Mouse (Mus musculus) MEL (cell line): ENCODE measurements around the gene Osbpl11. TPM values are rescaled to one million over a fixed set of nuclear protein-coding genes. Genes with fewer than 3 reads are reported as not detected.
A peak's percentile ranks its signal among the peaks of the same experiment; 100 is the strongest.

Experiments used
- DNase-seq: peaks from one replicate; pipeline ENCODE4 v3.0.0; 2011; ENCODE audit warnings: low read depth, low spot score
- H3K27ac ChIP-seq: 2 replicates; pipeline ENCODE4 v1.5.1; 2012; ENCODE audit warnings: low read depth, mild to moderate bottlenecking, control low read depth, low read length, moderate library complexity; ENCODE audit not compliant: control insufficient read depth
- H3K27me3 ChIP-seq, 2 experiments: fragments of 150-350 bp in 1 of 2; sonication (generic) in 1 of 2; 2 replicates each; pipeline ENCODE4 v1.6.1; 2012; ENCODE audit warnings: low read length in 2 of 2, mild to moderate bottlenecking in 2 of 2, improper control_type of control experiment in 1 of 2, moderate library complexity in 1 of 2; ENCODE audit not compliant: insufficient read depth in 2 of 2, control insufficient read depth in 1 of 2
- H3K36me3 ChIP-seq, 2 experiments: 2 replicates each; pipeline ENCODE4 v1.6.1; 2012 to 2014; ENCODE audit warnings: low read length in 2 of 2, improper control_type of control experiment in 1 of 2, inconsistent platforms in 1 of 2, mild to moderate bottlenecking in 1 of 2; ENCODE audit not compliant: insufficient read depth in 2 of 2, control insufficient read depth in 1 of 2
- H3K4me1 ChIP-seq, 2 experiments: fragments of 150-350 bp in 1 of 2; sonication (generic) in 1 of 2; 2 replicates each; pipeline ENCODE4 v1.6.1; 2012; ENCODE audit warnings: low read length in 2 of 2, improper control_type of control experiment in 1 of 2, mild to moderate bottlenecking in 1 of 2; ENCODE audit not compliant: insufficient read depth in 2 of 2, control insufficient read depth in 1 of 2
- H3K4me3 ChIP-seq, 2 experiments: fragments of 150-350 bp in 1 of 2; sonication (generic) in 1 of 2; 2 replicates each; pipeline ENCODE4 v1.5.1; 2012; ENCODE audit warnings: low read depth in 2 of 2, low read length in 2 of 2, mild to moderate bottlenecking in 2 of 2, moderate library complexity in 2 of 2, control low read depth in 1 of 2, improper control_type of control experiment in 1 of 2; ENCODE audit not compliant: control insufficient read depth in 1 of 2, insufficient read depth in 1 of 2
- H3K79me2 ChIP-seq: 2 replicates; pipeline ENCODE4 v1.6.1; 2012; ENCODE audit warnings: mild to moderate bottlenecking, low read length, moderate library complexity; ENCODE audit not compliant: control insufficient read depth, poor library complexity, insufficient read depth
- H3K9ac ChIP-seq: 2 replicates; pipeline ENCODE4 v1.6.1; 2012; ENCODE audit warnings: low read depth, mild to moderate bottlenecking, control low read depth, low read length, moderate library complexity; ENCODE audit not compliant: control insufficient read depth, poor library complexity, severe bottlenecking
- H3K9me3 ChIP-seq: fragments of 150-350 bp; sonication (generic); replicated peaks from 2 replicates; pipeline ENCODE4 v1.6.1; 2012; ENCODE audit warnings: mild to moderate bottlenecking, low read length, improper control_type of control experiment, moderate library complexity; ENCODE audit not compliant: insufficient read depth
- BHLHE40 ChIP-seq: IDR thresholded peaks from 2 replicates; pipeline ENCODE4 v1.6.1; 2012; ENCODE audit warnings: low read depth, mild to moderate bottlenecking, inconsistent platforms, low read length, improper control_type of control experiment, borderline replicate concordance
- CTCF ChIP-seq, 3 experiments: IDR thresholded peaks in 2 of 3; conservative IDR thresholded peaks in 1 of 3; 2 replicates each; pipeline ENCODE4 v1.5.1; 2011 to 2012; ENCODE audit warnings: low read length in 3 of 3, low read depth in 2 of 3, mild to moderate bottlenecking in 2 of 3, improper control_type of control experiment in 1 of 3, inconsistent platforms in 1 of 3, mixed read lengths in 1 of 3, moderate library complexity in 1 of 3; ENCODE audit not compliant: control insufficient read depth in 1 of 3, insufficient read depth in 1 of 3, poor library complexity in 1 of 3, severe bottlenecking in 1 of 3
- EP300 ChIP-seq, 2 experiments: IDR thresholded peaks; 2 replicates each; pipeline ENCODE4 v1.6.1; 2011; ENCODE audit warnings: improper control_type of control experiment in 2 of 2, low read length in 2 of 2, low read depth in 1 of 2, mild to moderate bottlenecking in 1 of 2
- ETS1 ChIP-seq: IDR thresholded peaks from 2 replicates; pipeline ENCODE4 v1.6.1; 2012; ENCODE audit warnings: low read depth, mild to moderate bottlenecking, inconsistent platforms, low read length, improper control_type of control experiment, moderate library complexity
- GABPA ChIP-seq: IDR thresholded peaks from 2 replicates; pipeline ENCODE4 v1.6.1; 2012; ENCODE audit warnings: low read depth, mild to moderate bottlenecking, inconsistent platforms, low read length, improper control_type of control experiment, moderate library complexity
- GATA1 ChIP-seq: IDR thresholded peaks from 2 replicates; pipeline ENCODE4 v1.6.1; 2011; ENCODE audit warnings: low read depth, low read length, improper control_type of control experiment
- HCFC1 ChIP-seq: IDR thresholded peaks from 2 replicates; pipeline ENCODE4 v1.6.1; 2012; ENCODE audit warnings: low read depth, mild to moderate bottlenecking, inconsistent platforms, low read length, improper control_type of control experiment, moderate library complexity
- MAFK ChIP-seq: IDR thresholded peaks from 2 replicates; pipeline ENCODE4 v1.6.1; 2011; ENCODE audit warnings: low read depth, mild to moderate bottlenecking, low read length, improper control_type of control experiment, borderline replicate concordance
- MAX ChIP-seq: IDR thresholded peaks from 2 replicates; pipeline ENCODE4 v1.6.1; 2011; ENCODE audit warnings: low read length, improper control_type of control experiment
- MXI1 ChIP-seq: IDR thresholded peaks from 2 replicates; pipeline ENCODE4 v1.6.1; 2011; ENCODE audit warnings: mild to moderate bottlenecking, low read depth, low read length, improper control_type of control experiment
- MYB ChIP-seq: IDR thresholded peaks from 2 replicates; pipeline ENCODE4 v1.6.1; 2011; ENCODE audit warnings: mild to moderate bottlenecking, low read depth, low read length, improper control_type of control experiment
- MYC ChIP-seq: IDR thresholded peaks from 2 replicates; pipeline ENCODE4 v1.6.1; 2011; ENCODE audit warnings: low read depth, mild to moderate bottlenecking, low read length, improper control_type of control experiment, moderate library complexity
- NRF1 ChIP-seq: IDR thresholded peaks from 2 replicates; pipeline ENCODE4 v1.6.1; 2014; ENCODE audit warnings: low read depth, mild to moderate bottlenecking, inconsistent platforms, low read length, improper control_type of control experiment, moderate library complexity; ENCODE audit not compliant: poor library complexity, insufficient read depth, severe bottlenecking
- POLR2AphosphoS2 ChIP-seq: IDR thresholded peaks from 2 replicates; pipeline ENCODE4 v1.6.1; 2011; ENCODE audit warnings: low read length, improper control_type of control experiment
- POLR2AphosphoS5 ChIP-seq: IDR thresholded peaks from 2 replicates; pipeline ENCODE4 v1.6.1; 2012; ENCODE audit warnings: low read depth, borderline replicate concordance, mild to moderate bottlenecking, inconsistent platforms, low read length, moderate library complexity, mixed read lengths
- RAD21 ChIP-seq: IDR thresholded peaks from 2 replicates; pipeline ENCODE4 v1.6.1; 2011; ENCODE audit warnings: mild to moderate bottlenecking, low read depth, low read length, improper control_type of control experiment
- SMC3 ChIP-seq: IDR thresholded peaks from 2 replicates; pipeline ENCODE4 v1.6.1; 2011; ENCODE audit warnings: low read depth, low read length, improper control_type of control experiment
- TBP ChIP-seq: IDR thresholded peaks from 2 replicates; pipeline ENCODE4 v1.8.0; 2011; ENCODE audit warnings: low read depth, low read length, improper control_type of control experiment
- TCF12 ChIP-seq: IDR thresholded peaks from 2 replicates; pipeline ENCODE4 v1.6.1; 2014; ENCODE audit warnings: low read depth, mild to moderate bottlenecking, inconsistent platforms, low read length, improper control_type of control experiment, moderate library complexity
- USF1 ChIP-seq: IDR thresholded peaks from 2 replicates; pipeline ENCODE4 v1.6.1; 2014; ENCODE audit warnings: low read depth, mild to moderate bottlenecking, inconsistent platforms, low read length, improper control_type of control experiment, moderate library complexity
- ZC3H11A ChIP-seq: IDR thresholded peaks from 2 replicates; pipeline ENCODE4 v1.6.1; 2012; ENCODE audit warnings: low read depth, mild to moderate bottlenecking, inconsistent platforms, low read length, improper control_type of control experiment
- ZMIZ1 ChIP-seq: IDR thresholded peaks from 2 replicates; pipeline ENCODE4 v1.6.1; 2012; ENCODE audit warnings: low read depth, mild to moderate bottlenecking, inconsistent platforms, low read length, improper control_type of control experiment, moderate library complexity
- polyA plus RNA-seq, 2 experiments: library from polyadenylated mRNA; stranded (reverse) in 1 of 2; unstranded in 1 of 2; fragments of >175 nt in 1 of 2; fragments of >200 nt in 1 of 2; gene quantifications; 2 replicates each; pipeline versions ENCODE4 v1.2.1 to v1.2.4; 2012; ENCODE audit warnings: low replicate concordance in 2 of 2, low read depth in 1 of 2; ENCODE audit not compliant: insufficient read length in 2 of 2, insufficient read depth in 1 of 2, missing spikeins in 1 of 2
- total RNA-seq: library from RNA; depleted of rRNA; stranded (reverse); fragments of 300-350 nt; gene quantifications from 2 replicates; pipeline ENCODE4 v1.2.3, GENCODE M21; 2012

Osbpl11 gene
- total and polyA plus RNA-seq, 3 experiments = 6.9 to 10.3 TPM; not detected in 1

DNA sequence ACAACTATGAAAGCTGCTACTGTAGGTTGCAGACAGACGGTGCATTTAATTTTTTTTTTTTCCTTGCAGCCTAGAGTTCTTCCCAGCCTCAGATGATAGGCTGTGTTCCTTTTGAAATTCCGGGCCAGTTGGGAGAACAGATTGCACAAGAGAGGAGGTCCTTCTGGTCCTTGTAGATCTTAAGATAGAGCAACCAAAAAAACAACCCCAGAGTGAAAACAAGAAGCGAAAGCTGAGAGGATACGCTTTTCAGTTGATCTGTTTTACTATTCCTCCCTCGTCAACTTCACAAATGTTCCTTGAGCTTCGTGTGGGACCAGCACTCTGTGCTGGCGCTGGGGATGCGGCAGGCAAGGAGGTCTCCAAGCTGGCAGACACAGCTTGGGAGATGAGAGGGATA lies 33.3 kb upstream of the Osbpl11 start:
- peak; percentile 35 for DNase-seq
- H3K4me3 ChIP-seq = peak overlapping the region in 1 of 2 experiments; percentile 11; a peak in 2 of 4 replicates
- H3K36me3 ChIP-seq = no peaks in the 10 kb centered on the region; a peak in 1 of 4 replicates
- H3K79me2 ChIP-seq = no peaks in the 10 kb centered on the region
- no peak overlapping the region for H3K9ac ChIP-seq
- TF ChIP-seq POLR2AphosphoS5 (no peak), NRF1 (no peak), HCFC1 (no peak), GATA1 (no peak), MAFK (no peak), TBP (peak; percentile 80; the same call in 1 of the 2 replicates)
- H3K27ac ChIP-seq = no peak overlapping the region
- peaks cover 0 to 9% of the 10 kb centered on the region in 2 experiments; a peak in 2 of 4 replicates for H3K4me1 ChIP-seq
- H3K27me3 ChIP-seq = peaks cover 0 to 2% of the 10 kb centered on the region in 2 experiments; a peak in 1 of 4 replicates
- no peaks in the 10 kb centered on the region for H3K9me3 ChIP-seq

GRCm38 (mm10) chr16:33154992-33155391 lies 29.9 kb upstream of the Osbpl11 start:
- Histone ChIP-seq H3K4me1 (peaks cover 0 to 17% of the 10 kb centered on the region in 2 experiments; a peak in 2 of 4 replicates), H3K4me3 (peak overlapping the region in 1 of 2 experiments; percentile 55; a peak in 2 of 4 replicates), H3K79me2 (no peaks in the 10 kb centered on the region), H3K27me3 (peaks cover 0 to 2% of the 10 kb centered on the region in 2 experiments; a peak in 1 of 4 replicates), H3K27ac (no peak overlapping the region), H3K36me3 (peaks cover 0 to 2% of the 10 kb centered on the region in 2 experiments; a peak in 2 of 4 replicates), H3K9me3 (no peaks in the 10 kb centered on the region), H3K9ac (no peak overlapping the region)
- TF ChIP-seq MAX = peak; percentile 65
- TF ChIP-seq SMC3 = peak; percentile 80
- TF ChIP-seq ETS1 = no peak
- peak; percentile 59 for TF ChIP-seq RAD21
- TF ChIP-seq GATA1 = 0 out of 2 replicates have a peak, but pooled peaks have one; percentile 45
- TF ChIP-seq ZMIZ1 = no peak
- no peak for TF ChIP-seq EP300 (IDR thresholded peaks at IDR 0.05; ENCODE audit: low read depth in 1 of 2, low read length in 2 of 2)
- no peak for TF ChIP-seq TCF12
- peak; percentile 44; the same call in 1 of the 2 replicates for TF ChIP-seq USF1
- no peak for TF ChIP-seq MYB
- TF ChIP-seq CTCF (IDR thresholded peaks at IDR 0.05 in 2 of 3, conservative IDR thresholded peaks at IDR 0.05 in 1 of 3; ENCODE audit: control insufficient read depth in 1 of 3, insufficient read depth in 1 of 3, low read depth in 2 of 3, low read length in 3 of 3, poor library complexity in 1 of 3, severe bottlenecking in 1 of 3) = peak; percentile 34 to 80 (median 53)
- peak; percentile 90 for TF ChIP-seq MYC
- TF ChIP-seq BHLHE40 = 0 out of 2 replicates have a peak, but pooled peaks have one; percentile 42
- TF ChIP-seq GABPA = no peak
- peak; percentile 34 for TF ChIP-seq ZC3H11A
- peak; percentile 34; the same call in 1 of the 2 replicates for TF ChIP-seq MXI1
- TF ChIP-seq POLR2AphosphoS2 = no peak
- DNase-seq = peak; percentile 79
